Mouse (Mus musculus) liver, embryonic 14.5 days (tissue): ENCODE measurements around the gene Tedc2.

ENCODE experiments used
- CTCF ChIP-seq: IDR thresholded peaks from 2 replicates; pipeline ENCODE4 v1.5.1; 2016; ENCODE audit warnings: antibody characterized with exemption, low read depth, control low read depth
- EP300 ChIP-seq: IDR thresholded peaks from 2 replicates; pipeline ENCODE4 v1.6.1; 2016; ENCODE audit warnings: antibody characterized with exemption, low read depth

- TF ChIP-seq EP300 (no peak), CTCF (no peak)
Observed at GRCm38 (mm10) chr17:24167120-24167519, 53.5 kb downstream of the Tedc2 start.
